Mouse (Mus musculus) cerebellum, adult 2 months (tissue): ENCODE results near the gene Ret.

Source experiments
- CTCF ChIP-seq: fragments of 200-500 bp; IDR thresholded peaks from 2 replicates; pipeline ENCODE4 v1.5.1; 2011; ENCODE audit warnings: low read depth, mild to moderate bottlenecking, control low read depth, low read length, moderate library complexity, borderline replicate concordance; ENCODE audit not compliant: insufficient read depth
- POLR2A ChIP-seq: fragments of 200-500 bp; IDR thresholded peaks from 2 replicates; pipeline ENCODE4 v1.6.1; 2011; ENCODE audit warnings: low read length, control low read depth, borderline replicate concordance; ENCODE audit not compliant: insufficient read depth

DNA sequence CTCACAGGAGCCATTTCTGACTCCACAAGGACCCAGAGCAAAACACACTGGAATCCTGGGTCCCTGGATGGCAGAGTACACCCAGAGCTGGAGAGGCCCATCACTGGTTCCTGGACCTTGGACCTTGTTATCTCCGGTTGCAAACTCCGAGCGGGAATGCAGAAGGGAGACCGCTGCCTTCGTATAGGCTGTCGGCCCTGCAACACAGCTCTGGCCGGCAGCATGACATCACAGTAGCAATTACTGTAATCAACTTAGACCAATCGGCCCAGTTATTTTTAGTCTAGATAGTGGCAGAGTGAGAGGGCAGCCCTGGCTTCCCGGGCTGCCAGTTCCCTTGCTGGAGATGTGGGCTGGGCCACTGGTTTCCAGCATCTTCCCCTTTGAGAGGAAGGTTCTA is 8.9 kb downstream of the Ret start:
- TF ChIP-seq CTCF, result no peak
- TF ChIP-seq POLR2A, result no peak
